Mouse (Mus musculus) bone marrow, adult 2 months (tissue): ENCODE measurements at regions not wholly inside any gene's neighbourhood (a gene's known extent, or its start where the extent isn't known, plus 50 kb on each side); places are given as distances from the start of the nearest gene placed in this dataset.

Experiments
- CTCF ChIP-seq: fragments of 200-500 bp; IDR thresholded peaks from 2 replicates; pipeline ENCODE4 v1.5.1; 2011; ENCODE audit warnings: low read length, control low read depth; ENCODE audit not compliant: control insufficient read depth, insufficient read depth
- POLR2A ChIP-seq: fragments of 200-500 bp; IDR thresholded peaks from 2 replicates; pipeline ENCODE4 v1.6.1; 2011; ENCODE audit warnings: low read depth, mild to moderate bottlenecking, control low read depth, low read length, borderline replicate concordance; ENCODE audit not compliant: control insufficient read depth

- TF ChIP-seq CTCF (no peak), POLR2A (no peak)
Measured at GRCm38 (mm10) chr13:115673729-115674128, 572.0 kb upstream of the Itga1 start.
